Mouse (Mus musculus) Patski (cell line): Measurements from ENCODE around the gene Uroc1. TPM values are rescaled to one million over a fixed set of nuclear protein-coding genes. Genes with fewer than 3 reads are reported as not detected.

Experiments
- ATAC-seq: fragments of 100-300 bp; one replicate; pipeline ENCODE4 v1.8.0; 2021
- CTCF ChIA-PET: fragments of 350-600 bp; sonication (Branson Sonifier 250); formaldehyde crosslinking; loops from one replicate; lab custom pipeline; 2022; ENCODE audit warnings: inconsistent platforms; lab: Charles Lee
- POLR2A ChIA-PET: fragments of 350-600 bp; sonication (Branson Sonifier 250); formaldehyde crosslinking; loops from one replicate; lab custom pipeline; 2022; ENCODE audit warnings: antibody characterized with exemption, inconsistent platforms; lab: Charles Lee
- DNase-seq: peaks from one replicate; pipeline ENCODE4 v3.0.0-alpha.2; 2011; ENCODE audit warnings: low read depth, low spot score
- H3K27me3 ChIP-seq: fragments of 371-371 bp; one replicate; pipeline ENCODE4 v1.5.1; 2021
- CTCF ChIP-seq: fragments of 100-300 bp; IDR thresholded peaks from one replicate; pipeline ENCODE4 v1.5.1; 2021
- in situ Hi-C: fragments of 300-500 bp; cut with MboI; formaldehyde crosslinking; loops from 3 replicates; pipeline ENCODE4 v1.11.1; 2018; ENCODE audit warnings: low pct_unique_long_range_greater_than_20kb, mixed read lengths
- polyA plus RNA-seq: library from polyadenylated mRNA; unstranded; gene quantifications from one replicate; pipeline ENCODE4 v1.2.3, GENCODE M21; 2021

The Uroc1 gene
- polyA plus RNA-seq, 1 experiment from 2014 or later: 0.39 TPM

- POLR2A ChIA-PET: interaction anchor here (0.6 kb wide), 1 partner anchor 26 kb away, joined by 3 read pairs; no protein-coding TSS in a partner anchor
- DNase-seq: no peak
- no peaks in the 10 kb centered on the region for H3K27me3 ChIP-seq
- no peak for TF ChIP-seq CTCF
- in situ Hi-C loops: loop anchor here (25.0 kb wide), 3 partner anchors 762 to 1388 kb away; partner anchors contain the start of genes Fbln2 and Nup210
- CTCF ChIA-PET: interaction anchor here (1.1 kb wide), 1 partner anchor 16 kb away, joined by 3 read pairs; no protein-coding TSS in a partner anchor
- ATAC-seq: no peak
These were observed 16.9 kb downstream of the Uroc1 start for GRCm38 (mm10) chr6:90350011-90350410.

DNA sequence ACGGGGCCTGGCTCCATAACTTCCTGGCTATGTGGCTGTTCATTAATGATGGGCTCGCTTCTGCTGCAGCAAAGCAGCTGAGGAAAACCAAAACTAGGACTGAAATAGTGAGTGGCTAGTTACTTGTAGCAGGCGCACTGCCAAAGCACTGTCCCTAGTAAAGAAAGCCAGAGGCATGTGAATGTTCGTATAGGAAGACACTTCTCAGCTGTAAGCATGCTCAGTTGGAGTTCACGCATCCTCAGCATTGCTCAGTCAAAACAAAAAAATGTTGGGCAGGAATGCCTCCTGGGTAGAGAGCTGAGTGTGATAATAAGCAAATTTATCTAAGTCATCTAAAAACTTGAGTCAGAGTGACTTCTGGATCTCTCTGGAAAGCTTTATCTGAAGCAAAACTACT is 25.1 kb downstream of the Uroc1 start:
- ChIA-PET POLR2A (interaction anchor here (5.5 kb wide), 1 partner anchor 12 kb away, joined by 46 read pairs; the partner anchor contains the start of gene Zxdc), CTCF (interaction anchor here (0.6 to 1.5 kb wide), 4 partner anchors 12 to 240 kb away, joined by 3 to 6 read pairs (median 4); no protein-coding TSS in a partner anchor)
- TF ChIP-seq CTCF: no peak
- no peaks in the 10 kb centered on the region for H3K27me3 ChIP-seq
- ATAC-seq: no peak
- DNase-seq: peak; percentile 62
- in situ Hi-C loops: loop anchor here (25.0 kb wide), 3 partner anchors 754 to 1396 kb away; partner anchors contain the start of genes Fbln2 and Nup210

- in situ Hi-C loops: loop anchor here (25.0 kb wide), 3 partner anchors 753 to 1397 kb away; partner anchors contain the start of genes Fbln2 and Nup210
- CTCF ChIA-PET: interaction anchor here (1.1 to 1.3 kb wide), 3 partner anchors 11 to 32 kb away, joined by 3 to 4 read pairs (median 4); no protein-coding TSS in a partner anchor
- DNase-seq (peak; percentile 77), ATAC-seq (peak; percentile 82)
- H3K27me3 ChIP-seq: no peaks in the 10 kb centered on the region
- POLR2A ChIA-PET: interaction anchor here (1.0 to 5.5 kb wide), 2 partner anchors 11 to 29 kb away, joined by 3 to 46 read pairs; partner anchors contain the start of gene Zxdc
- no peak for TF ChIP-seq CTCF
These were observed 26.4 kb downstream of the Uroc1 start for GRCm38 (mm10) chr6:90359445-90359844.

GRCm38 (mm10) chr6:90360024-90360781 is 27.1 kb downstream of the Uroc1 start:
- no peak for TF ChIP-seq CTCF
- ATAC-seq (peak; percentile 76), DNase-seq (peak; percentile 94)
- CTCF ChIA-PET: interaction anchor here (1.0 to 1.6 kb wide), 6 partner anchors 9 to 33 kb away, joined by 3 to 5 read pairs (median 4); partner anchors contain the start of gene Zxdc
- no peaks in the 10 kb centered on the region for H3K27me3 ChIP-seq
- POLR2A ChIA-PET: interaction anchor here (0.9 to 5.5 kb wide), 4 partner anchors 10 to 30 kb away, joined by 3 to 46 read pairs (median 4); partner anchors contain the start of gene Zxdc
- in situ Hi-C loops: loop anchor here (25.0 kb wide), 3 partner anchors 752 to 1398 kb away; partner anchors contain the start of genes Fbln2 and Nup210

DNA sequence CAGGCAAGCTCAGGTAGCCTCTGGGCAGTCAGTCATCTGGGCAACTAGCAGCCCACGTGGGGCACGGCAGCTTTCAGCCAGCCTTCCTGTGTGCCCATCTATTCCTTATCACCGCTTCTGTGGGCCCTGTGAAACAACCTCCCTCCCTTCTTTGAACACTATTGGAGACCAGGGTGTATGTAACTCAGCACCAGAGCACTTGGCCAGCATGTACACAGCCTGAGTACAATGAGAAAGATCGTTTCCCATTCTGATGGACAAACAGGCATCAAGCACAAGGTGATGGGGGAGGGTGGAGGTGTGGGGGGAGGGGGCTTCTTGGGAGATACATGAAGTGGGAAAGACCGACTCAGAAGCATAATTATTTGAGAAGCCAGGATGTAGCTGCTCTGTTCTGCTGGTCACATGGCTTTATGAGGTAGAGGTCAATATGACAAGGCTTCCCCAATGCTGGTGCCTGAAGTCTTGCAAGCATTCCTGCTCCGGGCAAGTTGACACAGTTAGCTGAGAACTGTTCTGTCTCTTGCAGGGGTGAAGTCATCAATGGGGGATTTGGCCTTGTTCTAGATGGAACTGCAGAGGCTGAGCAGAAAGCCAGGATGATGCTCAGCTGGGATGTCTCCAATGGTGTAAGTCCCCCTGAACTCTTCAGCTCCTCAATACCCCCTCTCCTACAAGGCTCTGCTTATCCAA is 28.0 kb downstream of the Uroc1 start:
- CTCF ChIA-PET: interaction anchor here (0.6 to 1.6 kb wide), 6 partner anchors 8 to 31 kb away, joined by 3 to 5 read pairs (median 4); partner anchors contain the start of gene Zxdc
- POLR2A ChIA-PET: interaction anchor here (0.9 to 5.5 kb wide), 3 partner anchors 9 to 21 kb away, joined by 3 to 46 read pairs (median 4); partner anchors contain the start of gene Zxdc
- TF ChIP-seq CTCF: no peak
- no peak for DNase-seq
- in situ Hi-C loops: loop anchor here (25.0 kb wide), 3 partner anchors 751 to 1399 kb away; partner anchors contain the start of genes Fbln2 and Nup210
- ATAC-seq: no peak
- no peaks in the 10 kb centered on the region for H3K27me3 ChIP-seq

GRCm38 (mm10) chr6:90363301-90363700 is 30.2 kb downstream of the Uroc1 start:
- TF ChIP-seq CTCF: no peak
- CTCF ChIA-PET: no interaction called here
- POLR2A ChIA-PET: no interaction called here
- no peaks in the 10 kb centered on the region for H3K27me3 ChIP-seq
- DNase-seq (no peak), ATAC-seq (no peak)
- in situ Hi-C loops: loop anchor here (25.0 kb wide), 3 partner anchors 749 to 1401 kb away; partner anchors contain the start of genes Fbln2 and Nup210

- ATAC-seq (peak; percentile 91), DNase-seq (peak; percentile 73)
- ChIA-PET CTCF (interaction anchor here (1.0 kb wide), 1 partner anchor 8 kb away, joined by 4 read pairs; no protein-coding TSS in a partner anchor), POLR2A (interaction anchor here (0.7 to 4.8 kb wide), 5 partner anchors 10 to 243 kb away, joined by 3 to 46 read pairs (median 4); no protein-coding TSS in a partner anchor)
- TF ChIP-seq CTCF: no peak
- H3K27me3 ChIP-seq: no peaks in the 10 kb centered on the region
- in situ Hi-C loops: loop anchor here (25.0 kb wide), 3 partner anchors 743 to 1407 kb away; partner anchors contain the start of genes Fbln2 and Nup210
These were observed 36.1 kb downstream of the Uroc1 start, which contains the start of gene Zxdc for GRCm38 (mm10) chr6:90368976-90369724. Gene Zxdc, plus strand, starts transcription at chr6:90369492.

GRCm38 (mm10) chr6:90369725-90370553 is 36.9 kb downstream of the Uroc1 start:
- H3K27me3 ChIP-seq: no peaks in the 10 kb centered on the region
- TF ChIP-seq CTCF: no peak
- CTCF ChIA-PET: interaction anchor here (0.7 to 2.8 kb wide), 4 partner anchors 9 to 60 kb away, joined by 3 to 10 read pairs (median 4); no protein-coding TSS in a partner anchor
- in situ Hi-C loops: loop anchor here (25.0 kb wide), 3 partner anchors 742 to 1408 kb away; partner anchors contain the start of genes Fbln2 and Nup210
- POLR2A ChIA-PET: interaction anchor here (0.7 to 4.8 kb wide), 6 partner anchors 11 to 242 kb away, joined by 3 to 46 read pairs (median 4); no protein-coding TSS in a partner anchor
- DNase-seq (no peak), ATAC-seq (peak; percentile 34)
